Mouse (Mus musculus): ENCODE results near the gene Phc2.

DNA sequence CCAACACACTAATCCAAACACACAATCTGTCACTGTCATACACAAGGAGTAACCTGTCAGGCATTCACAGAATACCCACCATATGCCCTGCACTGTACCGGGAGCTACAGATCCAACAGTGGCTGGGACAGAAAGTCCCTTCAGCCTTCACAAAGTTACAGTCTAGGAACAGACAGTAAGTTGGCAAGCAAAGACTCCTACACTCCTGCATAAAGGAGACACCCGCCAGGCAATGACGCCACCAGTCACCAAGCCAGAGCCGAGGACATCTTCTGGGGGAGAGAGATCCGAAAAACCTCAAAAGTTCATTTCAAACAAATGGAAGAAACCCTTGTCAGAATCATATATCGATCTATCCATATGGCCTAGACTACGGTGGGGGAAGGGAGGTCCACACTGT lies 47.9 kb upstream of the Phc2 start:
- TF ChIP-seq MAFK (IDR thresholded peaks at IDR 0.05; ENCODE audit: insufficient read depth, low read depth, low read length) (no peak), ZNF384 (IDR thresholded peaks at IDR 0.05; ENCODE audit: low read depth, low read length) (no peak), CHD2 (IDR thresholded peaks at IDR 0.05; ENCODE audit: low read depth, low read length) (no peak), ZC3H11A (IDR thresholded peaks at IDR 0.05; ENCODE audit: borderline replicate concordance, low read depth, low read length) (no peak), HCFC1 (IDR thresholded peaks at IDR 0.05; ENCODE audit: borderline replicate concordance, insufficient read depth, low read length) (no peak)

Measured in ES-E14 (cell line).